Mouse (Mus musculus) myocyte (in vitro differentiated cells): Measurements from ENCODE around the gene Kcnab1. TPM values are rescaled to one million over a fixed set of nuclear protein-coding genes. Genes with fewer than 3 reads are reported as not detected.
A peak's percentile ranks its signal among the peaks of the same experiment; 100 is the strongest.

Source experiments
- H3K27me3 ChIP-seq: one replicate; pipeline ENCODE4 v1.6.1; 2011; ENCODE audit not compliant: control insufficient read depth, insufficient read depth, insufficient read length
- H3K36me3 ChIP-seq: one replicate; pipeline ENCODE4 v1.6.1; 2011; ENCODE audit not compliant: control insufficient read depth, insufficient read depth
- H3K4me2 ChIP-seq: one replicate; pipeline ENCODE4 v1.6.1; 2011; ENCODE audit warnings: low read depth, control low read depth
- H3K4me3 ChIP-seq: one replicate; pipeline ENCODE4 v1.5.1; 2011; ENCODE audit warnings: mild to moderate bottlenecking, control low read depth, moderate library complexity
- H3K79me2 ChIP-seq: one replicate; pipeline ENCODE4 v1.6.1; 2011; ENCODE audit not compliant: control insufficient read depth, insufficient read depth
- H3ac ChIP-seq: one replicate; pipeline ENCODE4 v1.6.1; 2011; ENCODE audit not compliant: control insufficient read depth, insufficient read length
- CEBPB ChIP-seq: IDR thresholded peaks from 2 replicates; pipeline ENCODE4 v1.6.1; 2011; ENCODE audit warnings: mild to moderate bottlenecking, moderate library complexity; ENCODE audit not compliant: poor library complexity, insufficient read depth, severe bottlenecking
- E2F4 ChIP-seq: IDR thresholded peaks from one replicate; pipeline ENCODE4 v1.6.1; 2011; ENCODE audit warnings: mild to moderate bottlenecking, control low read depth, moderate library complexity; ENCODE audit not compliant: insufficient read depth
- MAX ChIP-seq: IDR thresholded peaks from one replicate; pipeline ENCODE4 v1.6.1; 2011; ENCODE audit warnings: low read depth, mild to moderate bottlenecking, control low read depth
- MYOD1 ChIP-seq, 3 experiments: IDR thresholded peaks; one replicate each; pipeline ENCODE4 v1.6.1; 2011; ENCODE audit warnings: control low read depth in 2 of 3, low read depth in 2 of 3, mild to moderate bottlenecking in 2 of 3, moderate library complexity in 1 of 3; ENCODE audit not compliant: insufficient read length in 2 of 3, control insufficient read depth in 1 of 3
- MYOG ChIP-seq, 3 experiments: IDR thresholded peaks; one replicate each; pipeline ENCODE4 v1.6.1; 2011; ENCODE audit warnings: control low read depth in 2 of 3, low read depth in 2 of 3, mild to moderate bottlenecking in 2 of 3; ENCODE audit not compliant: insufficient read length in 2 of 3, control insufficient read depth in 1 of 3, insufficient read depth in 1 of 3
- POLR2A ChIP-seq: IDR thresholded peaks from one replicate; pipeline ENCODE4 v1.6.1; 2011; ENCODE audit warnings: low read depth, mild to moderate bottlenecking, control low read depth, moderate library complexity; ENCODE audit not compliant: insufficient read length
- POLR2AphosphoS2 ChIP-seq: IDR thresholded peaks from one replicate; pipeline ENCODE4 v1.6.1; 2011; ENCODE audit warnings: low read depth, control low read depth; ENCODE audit not compliant: insufficient read length
- REST ChIP-seq: IDR thresholded peaks from one replicate; pipeline ENCODE4 v1.6.1; 2011; ENCODE audit warnings: mild to moderate bottlenecking, control low read depth, moderate library complexity; ENCODE audit not compliant: insufficient read depth, insufficient read length
- SRF ChIP-seq: IDR thresholded peaks from one replicate; pipeline ENCODE4 v1.6.1; 2011; ENCODE audit warnings: low read depth; ENCODE audit not compliant: control insufficient read depth, insufficient read length
- TCF12 ChIP-seq: IDR thresholded peaks from one replicate; pipeline ENCODE4 v1.6.1; 2011; ENCODE audit warnings: mild to moderate bottlenecking, control low read depth; ENCODE audit not compliant: poor library complexity, insufficient read depth, severe bottlenecking
- TCF3 ChIP-seq: IDR thresholded peaks from one replicate; pipeline ENCODE4 v1.6.1; 2011; ENCODE audit warnings: low read depth, control low read depth; ENCODE audit not compliant: insufficient read length
- USF1 ChIP-seq: IDR thresholded peaks from one replicate; pipeline ENCODE4 v1.6.1; 2011; ENCODE audit warnings: low read depth, mild to moderate bottlenecking, control low read depth, moderate library complexity
- polyA plus RNA-seq: library from polyadenylated mRNA; unstranded; fragments of >200 nt; fragmentation: generic; extraction: Trizol; gene quantifications from one replicate; pipeline ENCODE4 v1.2.1, GENCODE M21; 2012; ENCODE audit warnings: missing spikeins

The Kcnab1 gene
- polyA plus RNA-seq, 1 experiment, result 0.08 TPM

DNA sequence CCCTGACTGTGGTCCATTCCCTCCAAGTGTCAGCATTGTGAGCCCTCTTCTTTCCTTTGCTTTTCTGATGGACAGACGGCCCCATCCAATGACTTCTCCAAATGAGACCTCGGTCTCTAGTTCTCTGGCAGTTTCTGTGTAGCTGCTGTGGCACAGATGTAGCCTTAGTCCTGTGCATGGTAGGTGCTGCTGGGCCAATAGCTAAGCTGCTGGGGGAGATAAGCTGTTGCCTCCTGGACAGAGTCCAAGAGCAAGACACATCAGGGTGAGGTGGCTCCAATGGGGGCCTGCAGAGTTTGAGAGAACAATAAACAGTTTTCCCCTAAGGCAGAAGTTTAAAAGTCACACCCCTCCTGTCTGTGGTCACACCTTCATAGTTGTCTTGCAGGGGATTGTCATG lies 2.0 kb downstream of the Kcnab1 start:
- TF ChIP-seq TCF12 (no peak), POLR2AphosphoS2 (no peak), POLR2A (no peak), MYOG (IDR thresholded peaks at IDR 0.05; ENCODE audit: control insufficient read depth in 1 of 3, insufficient read depth in 1 of 3, insufficient read length in 2 of 3, low read depth in 2 of 3) (no peak), REST (no peak), SRF (no peak), MYOD1 (IDR thresholded peaks at IDR 0.05; ENCODE audit: control insufficient read depth in 1 of 3, insufficient read length in 2 of 3, low read depth in 2 of 3) (no peak), E2F4 (no peak), MAX (no peak), TCF3 (no peak), USF1 (no peak), CEBPB (no peak)
- H3K79me2 ChIP-seq, result no peaks in the 10 kb centered on the region
- H3K36me3 ChIP-seq, result no peaks in the 10 kb centered on the region
- no peak overlapping the region for H3ac ChIP-seq
- H3K4me2 ChIP-seq, result no peak overlapping the region
- no peak overlapping the region for H3K4me3 ChIP-seq
- H3K27me3 ChIP-seq, result no peaks in the 10 kb centered on the region

DNA sequence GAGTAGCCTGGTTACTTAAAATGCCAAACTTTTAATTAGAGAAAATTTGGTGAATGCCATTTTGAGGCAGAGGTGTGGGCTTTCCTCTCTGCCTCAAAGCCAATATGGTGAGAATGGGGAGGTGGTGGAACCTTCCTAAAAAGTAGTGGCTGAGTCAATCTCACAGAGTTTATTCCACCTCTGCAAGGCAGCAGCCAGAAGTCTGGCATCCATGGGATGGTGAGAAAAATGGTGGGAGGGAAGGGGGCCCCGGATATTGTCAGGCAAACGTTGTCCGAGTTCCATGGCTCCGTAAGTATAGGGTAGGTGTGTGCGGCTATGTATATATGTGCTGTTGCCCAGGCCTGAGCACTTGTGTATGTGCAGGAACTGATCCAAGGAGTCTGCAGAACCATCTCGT lies 6.0 kb downstream of the Kcnab1 start:
- Histone ChIP-seq H3ac (no peak overlapping the region), H3K79me2 (no peaks in the 10 kb centered on the region), H3K27me3 (no peaks in the 10 kb centered on the region), H3K36me3 (no peaks in the 10 kb centered on the region), H3K4me2 (no peak overlapping the region), H3K4me3 (no peak overlapping the region)
- no peak for TF ChIP-seq USF1
- no peak for TF ChIP-seq MYOG (IDR thresholded peaks at IDR 0.05; ENCODE audit: control insufficient read depth in 1 of 3, insufficient read depth in 1 of 3, insufficient read length in 2 of 3, low read depth in 2 of 3)
- TF ChIP-seq REST, result no peak

DNA sequence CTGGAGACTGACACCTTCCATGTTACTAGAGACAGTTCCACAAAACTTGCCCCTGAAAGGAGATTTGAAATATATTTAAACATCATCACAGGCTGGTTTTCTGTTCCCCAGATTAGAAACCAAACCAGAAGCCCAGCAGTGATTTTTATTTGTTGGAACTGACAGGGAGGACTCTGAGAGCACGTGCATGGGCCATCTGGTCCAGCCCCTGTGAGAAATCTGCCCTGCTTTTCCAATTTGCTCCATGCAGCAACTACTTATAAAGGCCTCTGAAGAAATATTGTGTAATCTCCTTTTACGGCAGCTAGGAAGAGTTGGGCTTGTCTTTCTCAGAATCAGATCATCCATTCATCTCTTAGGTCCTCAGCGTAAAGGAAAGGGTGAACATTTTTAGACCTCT lies 7.8 kb downstream of the Kcnab1 start:
- Histone ChIP-seq H3K79me2 (no peaks in the 10 kb centered on the region), H3K36me3 (no peaks in the 10 kb centered on the region), H3K4me3 (no peak overlapping the region), H3ac (no peak overlapping the region), H3K27me3 (no peaks in the 10 kb centered on the region), H3K4me2 (no peak overlapping the region)
- TF ChIP-seq E2F4, result no peak
- no peak for TF ChIP-seq MYOD1 (IDR thresholded peaks at IDR 0.05; ENCODE audit: control insufficient read depth in 1 of 3, insufficient read length in 2 of 3, low read depth in 2 of 3)

- Histone ChIP-seq H3K4me3 (no peak overlapping the region), H3K36me3 (no peaks in the 10 kb centered on the region), H3ac (no peak overlapping the region), H3K4me2 (no peak overlapping the region), H3K27me3 (no peaks in the 10 kb centered on the region), H3K79me2 (no peaks in the 10 kb centered on the region)
- TF ChIP-seq MAX, result no peak
- no peak for TF ChIP-seq TCF12
- no peak for TF ChIP-seq USF1
- no peak for TF ChIP-seq REST
- TF ChIP-seq POLR2A, result no peak
- no peak for TF ChIP-seq POLR2AphosphoS2
- no peak for TF ChIP-seq SRF
- no peak for TF ChIP-seq E2F4
- TF ChIP-seq TCF3, result no peak
- no peak for TF ChIP-seq MYOD1 (IDR thresholded peaks at IDR 0.05; ENCODE audit: control insufficient read depth in 1 of 3, insufficient read length in 2 of 3, low read depth in 2 of 3)
- no peak for TF ChIP-seq CEBPB
- TF ChIP-seq MYOG (IDR thresholded peaks at IDR 0.05; ENCODE audit: control insufficient read depth in 1 of 3, insufficient read depth in 1 of 3, insufficient read length in 2 of 3, low read depth in 2 of 3), result no peak
Observed at GRCm38 (mm10) chr3:65117365-65117764, 8.2 kb downstream of the Kcnab1 start.

GRCm38 (mm10) chr3:65124975-65125374 lies 15.8 kb downstream of the Kcnab1 start:
- H3K4me2 ChIP-seq, result no peak overlapping the region
- no peak overlapping the region for H3K4me3 ChIP-seq
- no peaks in the 10 kb centered on the region for H3K36me3 ChIP-seq
- H3ac ChIP-seq, result no peak overlapping the region
- TF ChIP-seq TCF12 (no peak), E2F4 (no peak), USF1 (no peak), SRF (no peak), REST (no peak), TCF3 (no peak), MYOD1 (IDR thresholded peaks at IDR 0.05; ENCODE audit: control insufficient read depth in 1 of 3, insufficient read length in 2 of 3, low read depth in 2 of 3) (no peak), MYOG (IDR thresholded peaks at IDR 0.05; ENCODE audit: control insufficient read depth in 1 of 3, insufficient read depth in 1 of 3, insufficient read length in 2 of 3, low read depth in 2 of 3) (no peak), POLR2A (no peak), POLR2AphosphoS2 (no peak)
- H3K27me3 ChIP-seq, result no peaks in the 10 kb centered on the region
- no peaks in the 10 kb centered on the region for H3K79me2 ChIP-seq

- Histone ChIP-seq H3K36me3 (no peaks in the 10 kb centered on the region), H3K79me2 (no peaks in the 10 kb centered on the region), H3K4me3 (no peak overlapping the region), H3K27me3 (no peaks in the 10 kb centered on the region), H3K4me2 (no peak overlapping the region), H3ac (no peak overlapping the region)
- peak; percentile 81 to 99 (median 97) for TF ChIP-seq MYOD1 (IDR thresholded peaks at IDR 0.05; ENCODE audit: control insufficient read depth in 1 of 3, insufficient read length in 2 of 3, low read depth in 2 of 3)
- peak; percentile 8 for TF ChIP-seq TCF3
- TF ChIP-seq POLR2AphosphoS2, result no peak
- no peak for TF ChIP-seq USF1
- TF ChIP-seq TCF12, result no peak
- peak in 1 of 3 experiments; percentile 37 for TF ChIP-seq MYOG (IDR thresholded peaks at IDR 0.05; ENCODE audit: control insufficient read depth in 1 of 3, insufficient read depth in 1 of 3, insufficient read length in 2 of 3, low read depth in 2 of 3)
Observed at GRCm38 (mm10) chr3:65129625-65130024, 20.4 kb downstream of the Kcnab1 start.
